Mouse (Mus musculus) spleen, postnatal 36 days (tissue): ENCODE measurements around the gene Isl2.

Experiments
- DNase-seq, 2 experiments: peaks; one replicate each; pipeline ENCODE4 v3.0.0; 2022; ENCODE audit warnings: low spot score in 2 of 2, mixed read lengths in 1 of 2

Isl2 gene

DNA sequence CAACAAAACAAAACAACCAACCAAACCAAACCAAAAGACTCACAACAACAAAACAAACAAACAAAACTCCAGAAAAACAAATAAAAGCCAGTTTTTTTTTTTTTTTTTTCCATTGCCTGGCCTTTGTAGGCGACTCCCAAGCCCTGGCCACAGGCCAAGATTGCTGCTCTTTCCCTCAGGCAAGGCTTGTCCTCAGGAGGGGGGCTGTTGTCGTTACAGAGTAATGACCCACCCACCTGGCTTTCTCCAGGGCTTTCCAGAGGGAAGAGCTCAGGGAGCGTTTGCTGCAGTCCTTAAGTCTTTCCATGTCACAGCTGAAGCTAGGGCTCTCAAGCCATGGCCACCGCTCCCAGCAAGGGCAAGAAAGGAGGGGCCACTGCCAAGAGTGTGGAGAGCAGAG lies at the start of gene Isl2:
TSS of gene Isl2 (plus strand) at position 296 of the 400 bp plus-strand sequence.
- no peak for DNase-seq

- no peak for DNase-seq
Observed at GRCm38 (mm10) chr9:55507922-55508321, 30.6 kb upstream of the Isl2 start.

GRCm38 (mm10) chr9:55508701-55509100 lies 29.8 kb upstream of the Isl2 start:
- DNase-seq = no peak

DNA sequence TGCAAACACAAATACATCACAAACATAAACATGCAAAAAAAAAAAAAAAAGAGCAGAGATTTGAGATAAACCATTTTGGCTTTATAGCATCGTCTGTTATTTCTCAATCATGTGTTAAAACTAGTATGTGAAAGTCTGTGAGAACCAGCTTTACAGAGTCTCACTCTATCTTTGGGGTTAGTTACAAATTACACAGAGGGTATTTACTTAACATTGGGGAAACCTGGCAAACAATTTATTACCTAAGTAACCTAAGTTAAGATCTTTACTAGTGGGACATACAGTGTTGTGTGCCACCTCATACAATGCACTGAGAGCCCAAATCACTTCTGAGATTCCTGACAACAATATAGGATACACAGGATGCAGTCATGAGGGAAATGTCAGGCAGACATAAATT lies 28.7 kb upstream of the Isl2 start:
- no peak for DNase-seq

- DNase-seq = no peak
Observed at GRCm38 (mm10) chr9:55510651-55511235, 27.7 kb upstream of the Isl2 start.

DNA sequence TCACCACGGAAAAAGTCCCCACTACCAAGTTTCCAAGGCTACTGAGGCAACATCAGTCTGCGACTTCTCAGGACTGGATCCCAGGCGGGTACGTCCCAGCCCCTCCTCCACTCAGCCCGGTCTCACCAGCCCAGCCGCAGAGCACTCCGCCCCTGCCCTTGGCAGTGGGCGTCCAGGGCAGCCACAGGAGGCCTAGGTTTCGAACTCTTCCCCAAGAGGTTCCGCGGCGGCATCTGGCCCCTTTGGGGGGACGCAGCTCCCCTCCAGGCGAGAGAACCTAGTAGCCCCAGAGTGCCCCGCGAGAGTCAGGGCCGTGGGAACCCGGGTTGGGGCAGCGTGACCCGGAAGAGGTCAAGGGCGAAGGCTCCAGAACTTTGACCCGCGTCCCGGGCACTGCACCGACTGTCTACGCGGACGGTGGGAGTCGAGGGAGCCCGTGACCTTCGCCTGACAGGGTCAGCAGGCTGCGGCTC lies 26.9 kb upstream of the Isl2 start:
- DNase-seq = peak in 1 of 2 experiments; percentile 59

GRCm38 (mm10) chr9:55512027-55512543 lies 26.4 kb upstream of the Isl2 start, which contains the start of gene Etfa:
Gene Etfa (minus strand): TSS chr9:55512243.
- DNase-seq = peak; percentile 96 to 98

GRCm38 (mm10) chr9:55525716-55526115 lies 12.8 kb upstream of the Isl2 start:
- DNase-seq = no peak

DNA sequence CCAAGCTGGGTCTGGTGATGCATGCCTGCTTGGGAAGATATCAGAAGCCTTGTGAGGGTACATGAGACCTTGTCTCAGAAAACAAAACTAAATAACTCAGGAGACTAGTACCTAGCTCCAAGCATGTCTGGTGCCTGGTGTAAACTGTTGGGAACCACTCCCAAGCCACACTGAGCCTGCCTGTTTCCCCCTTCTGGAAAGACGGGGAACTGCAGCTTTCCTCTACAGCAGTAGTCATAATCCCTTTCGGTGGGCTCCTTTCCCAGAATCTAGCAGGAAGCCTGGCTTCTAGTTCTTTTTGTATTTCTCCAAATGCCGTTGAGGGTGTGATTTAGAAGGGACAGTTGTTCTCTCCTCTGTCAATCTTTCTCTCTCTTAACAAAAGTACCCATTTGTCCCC lies 2.6 kb upstream of the Isl2 start:
- peak in 1 of 2 experiments; percentile 25 for DNase-seq

DNA sequence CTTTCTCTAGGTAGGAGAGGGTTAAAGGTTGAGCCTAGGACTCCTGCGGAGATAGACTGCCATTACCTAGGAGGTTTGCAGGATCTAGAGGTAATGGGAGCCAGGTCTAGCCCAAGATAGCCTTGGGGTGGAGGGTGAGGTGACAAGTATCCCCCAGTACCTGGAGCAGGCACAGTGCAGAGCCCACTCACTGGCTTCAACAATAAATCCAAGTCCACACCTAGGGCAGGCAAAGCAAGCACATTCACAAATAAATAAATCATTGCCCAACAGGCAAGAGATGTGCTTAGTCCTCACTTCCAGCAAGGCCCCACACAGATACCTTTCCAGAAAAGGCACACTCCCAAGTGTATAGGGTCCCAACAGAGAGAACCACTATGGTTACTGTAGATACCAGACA lies 534 bp downstream of the Isl2 start:
- no peak for DNase-seq

- no peak for DNase-seq
Observed at GRCm38 (mm10) chr9:55539661-55540390, 1.4 kb downstream of the Isl2 start.

DNA sequence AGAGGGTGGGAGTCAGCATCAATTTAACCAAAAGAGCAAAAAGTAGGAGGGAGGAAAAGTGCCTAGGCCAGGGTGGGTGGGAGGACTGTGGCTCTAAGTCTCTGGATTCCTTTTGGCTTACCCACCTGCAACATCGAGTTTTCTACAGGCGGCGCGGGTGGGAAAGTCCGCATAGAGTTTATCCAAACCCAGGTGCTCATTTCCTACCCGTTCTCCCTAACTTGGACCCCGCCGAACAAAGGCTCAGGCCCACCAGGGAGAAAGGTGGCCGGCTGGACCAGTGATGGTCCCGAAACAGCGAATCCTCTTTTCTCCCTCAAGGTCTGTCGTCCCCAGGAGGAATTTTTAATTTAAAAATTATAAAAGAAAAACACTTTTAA lies 1.9 kb downstream of the Isl2 start:
- no peak for DNase-seq

DNA sequence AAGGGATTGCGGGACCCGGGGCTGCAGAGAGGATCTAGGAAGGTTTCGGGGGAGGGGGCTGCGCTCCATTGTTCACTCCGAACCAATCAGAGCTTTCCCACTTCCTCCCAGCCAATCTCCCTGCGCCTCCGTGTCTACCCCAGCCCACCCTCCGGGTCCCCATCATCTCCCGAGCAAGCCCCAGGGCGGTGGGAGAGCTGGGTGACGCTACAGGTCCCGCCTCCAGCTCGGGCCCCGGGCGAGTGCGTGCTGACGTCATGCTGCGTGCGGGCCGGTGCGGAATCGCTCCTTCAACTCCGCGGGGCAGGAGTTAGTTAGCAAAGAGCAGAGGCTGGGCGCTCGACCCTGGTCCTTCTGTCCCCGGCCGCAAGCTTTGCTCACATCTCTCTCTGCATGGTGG lies 2.4 kb downstream of the Isl2 start:
- DNase-seq = peak; percentile 14 to 29

DNA sequence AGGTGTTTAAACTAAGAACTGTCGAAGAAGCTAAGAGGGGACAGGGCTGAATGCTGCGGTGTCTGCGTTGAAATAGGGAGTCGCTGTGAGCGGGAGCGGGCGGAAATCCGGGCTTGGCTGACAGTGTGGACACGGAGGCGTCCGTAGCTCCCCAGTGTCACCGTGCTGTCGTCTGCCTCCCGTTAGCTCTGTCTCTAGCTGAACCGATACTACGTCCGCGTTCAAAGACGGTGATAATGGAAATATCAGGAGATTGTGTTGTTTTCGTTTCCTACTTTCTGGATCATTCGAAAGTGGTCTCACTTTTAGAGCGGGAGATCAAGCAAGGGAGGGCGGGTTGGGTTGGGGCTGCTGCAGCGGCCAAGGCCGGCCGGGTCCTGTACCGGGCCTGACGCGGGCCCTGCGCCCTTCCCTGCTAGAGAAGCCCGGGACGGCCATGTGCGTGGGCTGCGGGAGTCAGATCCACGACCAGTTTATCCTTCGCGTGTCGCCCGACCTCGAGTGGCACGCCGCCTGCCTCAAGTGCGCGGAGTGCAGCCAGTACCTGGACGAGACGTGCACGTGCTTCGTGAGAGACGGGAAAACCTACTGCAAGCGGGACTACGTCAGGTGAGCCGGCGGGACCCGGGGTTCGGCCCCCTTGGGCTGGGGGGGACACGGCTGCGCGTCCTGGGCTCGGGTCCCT lies 3.4 kb downstream of the Isl2 start:
- DNase-seq = no peak

DNA sequence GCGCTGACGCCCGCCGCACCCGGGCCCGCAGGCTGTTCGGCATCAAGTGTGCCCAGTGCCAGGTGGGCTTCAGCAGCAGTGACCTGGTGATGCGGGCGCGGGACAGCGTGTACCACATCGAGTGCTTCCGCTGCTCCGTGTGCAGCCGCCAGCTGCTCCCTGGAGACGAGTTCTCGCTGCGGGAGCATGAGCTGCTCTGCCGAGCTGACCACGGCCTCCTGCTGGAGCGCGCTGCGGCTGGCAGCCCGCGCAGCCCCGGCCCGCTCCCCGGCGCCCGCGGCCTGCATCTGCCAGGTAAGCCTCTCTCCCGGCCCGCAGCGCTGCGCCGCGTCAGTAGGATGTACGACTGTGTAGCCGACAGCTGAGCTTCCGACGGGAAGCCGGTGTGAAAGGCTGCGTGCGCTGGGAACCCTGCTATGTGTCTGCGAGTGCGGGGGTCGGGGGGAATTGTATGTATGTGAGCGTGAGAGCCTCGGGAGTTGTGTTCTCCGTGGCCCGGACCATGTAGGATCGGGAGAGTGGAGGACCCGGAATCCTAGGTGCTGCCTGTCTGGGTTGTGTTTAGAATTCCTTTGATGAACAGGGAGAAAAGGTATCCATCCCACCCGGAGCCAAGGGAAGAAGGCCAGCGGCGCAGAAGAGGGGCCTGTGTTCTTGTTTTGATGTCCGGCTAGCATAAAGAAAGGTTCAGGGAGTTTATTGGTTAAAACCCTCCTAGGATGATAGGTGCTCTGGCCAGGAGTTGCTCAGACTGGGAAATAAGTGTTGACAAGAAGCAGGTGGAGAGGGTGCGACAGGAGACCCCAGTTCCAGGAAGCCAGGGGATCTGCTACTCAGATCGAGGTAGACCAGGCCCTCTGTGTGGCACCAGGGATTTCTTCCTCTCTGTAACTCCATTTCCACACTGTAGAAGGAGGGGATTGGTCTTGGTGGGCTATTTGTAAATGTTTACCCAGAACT lies 4.2 kb downstream of the Isl2 start:
- no peak for DNase-seq

GRCm38 (mm10) chr9:55543336-55543702 lies 4.8 kb downstream of the Isl2 start:
- no peak for DNase-seq

- no peak for DNase-seq
Observed at GRCm38 (mm10) chr9:55543703-55544401, 5.4 kb downstream of the Isl2 start.

- DNase-seq = no peak
Observed at GRCm38 (mm10) chr9:55544861-55545555, 6.5 kb downstream of the Isl2 start.

DNA sequence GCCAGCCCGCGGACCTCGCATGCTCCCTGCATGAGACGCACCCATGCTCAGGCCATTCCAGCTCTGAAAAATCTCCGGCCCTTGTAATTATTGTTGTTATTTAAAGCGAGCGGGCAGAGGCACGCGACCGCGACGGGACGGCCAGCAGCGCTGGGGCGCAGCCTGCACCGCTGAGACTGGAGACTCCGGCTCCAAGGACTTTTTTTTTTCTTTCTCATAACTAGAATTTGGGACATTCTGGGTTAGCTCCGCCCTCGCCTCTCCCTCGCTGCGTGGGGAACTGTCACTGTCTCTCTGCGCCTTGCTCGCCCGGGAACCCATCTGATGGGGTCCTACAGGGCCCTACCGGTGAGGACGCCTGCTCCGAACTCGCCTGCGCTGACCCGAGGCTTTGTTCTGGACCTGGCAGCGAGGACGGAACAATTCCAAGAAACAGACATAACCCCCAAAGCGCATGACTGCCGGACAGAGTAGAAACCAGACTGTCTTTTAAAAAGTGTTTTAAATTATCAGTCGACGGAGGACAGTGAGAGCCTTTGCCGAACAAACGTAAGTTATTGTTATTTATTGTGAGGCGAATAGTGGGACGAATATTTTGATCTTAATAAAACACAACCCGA lies 7.2 kb downstream of the Isl2 start:
- DNase-seq = no peak
